Mouse (Mus musculus): ENCODE measurements around the gene Ap1b1. TPM values are rescaled to one million over a fixed set of nuclear protein-coding genes. Genes with fewer than 3 reads are reported as not detected.

The Ap1b1 gene
- polyA plus RNA-seq, 1 experiment from 2014 or later, result 46.3 TPM

GRCm38 (mm10) chr11:4995676-4996075, 9.1 kb downstream of the Ap1b1 start:
- H3K4me3 ChIP-seq (ENCODE audit: low read depth, low read length), result no peak overlapping the region
- H3K4me2 ChIP-seq (ENCODE audit: low read depth, low read length), result no peak overlapping the region
- no peaks in the 10 kb centered on the region for H3K27me3 ChIP-seq (ENCODE audit: insufficient read depth, low read length)
- H3K27ac ChIP-seq (ENCODE audit: low read depth), result no peak overlapping the region
- H3K9ac ChIP-seq (replicated peaks), result no peak overlapping the region
- no peaks in the 10 kb centered on the region for H3K9me3 ChIP-seq (ENCODE audit: low read length)
- ATAC-seq, result no peak
- WGBS (ENCODE audit: insufficient replicate concordance), result 88% methylated on average over 3 of the region's 3 CpGs
- H3K36me3 ChIP-seq (replicated peaks; ENCODE audit: insufficient read depth, low read length), result peaks cover 8% of the 10 kb centered on the region
- TF ChIP-seq CTCF (IDR thresholded peaks at IDR 0.05; ENCODE audit: low read depth), result no peak
- no peak for TF ChIP-seq EP300 (IDR thresholded peaks at IDR 0.05; ENCODE audit: low read depth)
- H3K4me1 ChIP-seq (ENCODE audit: insufficient read depth), result peaks cover 24% of the 10 kb centered on the region
- no peak for DNase-seq

DNA sequence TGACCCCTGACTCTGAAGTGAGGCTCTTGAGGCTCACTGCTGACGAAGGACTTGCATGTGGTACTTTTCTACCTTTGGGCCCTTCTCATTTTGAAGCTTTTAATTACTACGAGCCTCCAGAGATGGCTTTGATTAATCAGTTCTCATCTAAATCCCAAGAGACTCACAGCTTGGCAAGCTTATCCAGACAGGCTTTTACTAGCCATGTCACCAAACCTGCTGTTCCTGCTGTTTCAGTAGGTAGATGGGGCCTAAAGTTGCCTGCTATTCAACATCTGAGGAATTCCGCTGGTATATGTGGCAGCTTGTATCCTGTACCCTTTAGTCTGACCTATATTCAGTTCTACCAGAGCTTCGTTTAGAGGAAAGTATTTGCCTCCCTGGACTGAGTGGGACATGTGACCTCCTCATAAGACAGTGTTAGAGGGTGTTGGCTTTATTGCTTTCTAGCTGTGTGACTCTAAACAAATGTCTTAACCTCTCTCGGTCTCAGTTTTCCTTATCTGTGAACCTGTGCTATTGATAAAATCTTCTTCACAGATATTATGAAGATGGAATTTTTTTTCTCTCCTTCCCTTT, 10.1 kb downstream of the Ap1b1 start:
- H3K4me2 ChIP-seq (ENCODE audit: low read depth, low read length), result no peak overlapping the region
- H3K27me3 ChIP-seq (ENCODE audit: insufficient read depth, low read length), result no peaks in the 10 kb centered on the region
- peaks cover 11% of the 10 kb centered on the region for H3K36me3 ChIP-seq (replicated peaks; ENCODE audit: insufficient read depth, low read length)
- H3K9ac ChIP-seq (replicated peaks), result no peak overlapping the region
- TF ChIP-seq CTCF (IDR thresholded peaks at IDR 0.05; ENCODE audit: low read depth) (no peak), EP300 (IDR thresholded peaks at IDR 0.05; ENCODE audit: low read depth) (no peak)
- peaks cover 16% of the 10 kb centered on the region for H3K4me1 ChIP-seq (ENCODE audit: insufficient read depth)
- DNase-seq (no peak), ATAC-seq (no peak)
- no peaks in the 10 kb centered on the region for H3K9me3 ChIP-seq (ENCODE audit: low read length)
- H3K27ac ChIP-seq (ENCODE audit: low read depth), result no peak overlapping the region
- no peak overlapping the region for H3K4me3 ChIP-seq (ENCODE audit: low read depth, low read length)
- 81% methylated on average over 5 of the region's 5 CpGs for WGBS (ENCODE audit: insufficient replicate concordance)

DNA sequence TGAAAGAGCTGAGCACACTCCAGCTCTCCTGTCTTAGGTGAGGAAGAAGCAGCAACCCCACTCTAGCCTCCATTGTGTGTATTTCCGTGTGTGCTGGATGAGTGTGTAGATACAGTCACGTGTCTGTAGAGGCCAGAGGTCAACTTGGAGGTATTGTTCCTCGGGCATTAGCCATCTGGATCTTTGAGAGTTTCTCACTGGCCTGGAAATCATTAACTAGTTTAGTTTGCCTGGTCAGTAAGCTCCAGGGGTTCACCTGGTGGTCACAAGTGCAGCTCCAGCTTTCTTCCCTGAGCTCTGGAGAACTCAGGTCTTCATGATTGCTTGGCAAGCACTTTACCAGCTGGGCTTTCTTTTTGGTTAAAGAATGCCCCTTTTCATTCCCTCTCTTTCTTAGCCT, 11.7 kb downstream of the Ap1b1 start:
- Histone ChIP-seq H3K4me2 (ENCODE audit: low read depth, low read length) (peak overlapping the region; percentile 30; the same call in 1 of the 2 replicates), H3K9me3 (ENCODE audit: low read length) (no peaks in the 10 kb centered on the region)

GRCm38 (mm10) chr11:4998762-4999161, 12.1 kb downstream of the Ap1b1 start:
- 63% methylated on average over 1 of the region's 1 CpGs for WGBS (ENCODE audit: insufficient replicate concordance)
- Histone ChIP-seq H3K27me3 (ENCODE audit: insufficient read depth, low read length) (no peaks in the 10 kb centered on the region), H3K36me3 (replicated peaks; ENCODE audit: insufficient read depth, low read length) (peaks cover 18% of the 10 kb centered on the region), H3K27ac (ENCODE audit: low read depth) (0 out of 2 replicates have a peak overlapping the region, but pooled peaks have one; percentile 1), H3K4me3 (ENCODE audit: low read depth, low read length) (no peak overlapping the region), H3K4me2 (ENCODE audit: low read depth, low read length) (peak overlapping the region; percentile 30; the same call in 1 of the 2 replicates), H3K9ac (replicated peaks) (0 out of 2 replicates have a peak overlapping the region, but pooled peaks have one; percentile 3), H3K9me3 (ENCODE audit: low read length) (no peaks in the 10 kb centered on the region), H3K4me1 (ENCODE audit: insufficient read depth) (peaks cover 21% of the 10 kb centered on the region)
- no peak for TF ChIP-seq EP300 (IDR thresholded peaks at IDR 0.05; ENCODE audit: low read depth)
- TF ChIP-seq CTCF (IDR thresholded peaks at IDR 0.05; ENCODE audit: low read depth), result peak; percentile 23; the same call in 1 of the 2 replicates
- DNase-seq (no peak), ATAC-seq (no peak)

More for the DNA sequence above, 11.7 kb downstream of the Ap1b1 start:
- H3K27ac ChIP-seq (ENCODE audit: low read depth), result peak overlapping the region; percentile 26; the same call in 1 of the 2 replicates
- TF ChIP-seq EP300 (IDR thresholded peaks at IDR 0.05; ENCODE audit: low read depth), result no peak
- TF ChIP-seq CTCF (IDR thresholded peaks at IDR 0.05; ENCODE audit: low read depth), result 0 out of 2 replicates have a peak, but pooled peaks have one; percentile 2
- H3K4me1 ChIP-seq (ENCODE audit: insufficient read depth), result peaks cover 21% of the 10 kb centered on the region
- 52% methylated on average over 3 of the region's 3 CpGs for WGBS (ENCODE audit: insufficient replicate concordance)
- 0 out of 2 replicates have a peak overlapping the region, but pooled peaks have one; percentile 3 for H3K9ac ChIP-seq (replicated peaks)
- H3K27me3 ChIP-seq (ENCODE audit: insufficient read depth, low read length), result no peaks in the 10 kb centered on the region
- peaks cover 14% of the 10 kb centered on the region for H3K36me3 ChIP-seq (replicated peaks; ENCODE audit: insufficient read depth, low read length)
- H3K4me3 ChIP-seq (ENCODE audit: low read depth, low read length), result no peak overlapping the region
- ATAC-seq (peak; percentile 81), DNase-seq (no peak)

DNA sequence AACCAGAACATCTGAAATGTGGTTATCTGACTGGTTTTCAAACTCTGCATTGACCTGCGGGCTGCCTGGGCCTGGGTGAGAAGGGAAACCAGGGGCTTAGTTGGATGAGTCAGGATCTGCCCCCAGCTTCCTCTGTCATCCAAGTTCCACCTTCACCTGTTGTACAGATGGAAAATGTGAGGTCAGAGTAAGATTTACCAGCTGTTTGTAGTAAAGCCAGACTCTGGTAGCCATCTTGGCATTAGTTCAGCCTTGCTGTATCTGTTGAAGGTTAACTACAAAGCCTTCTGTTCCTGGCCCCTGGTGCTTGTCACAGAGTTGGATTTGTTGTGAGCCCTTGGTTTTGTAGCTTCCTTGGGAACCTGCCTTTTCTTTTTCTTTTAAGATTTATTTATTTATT, 13.6 kb downstream of the Ap1b1 start:
- DNase-seq (no peak), ATAC-seq (no peak)
- Histone ChIP-seq H3K36me3 (replicated peaks; ENCODE audit: insufficient read depth, low read length) (peaks cover 19% of the 10 kb centered on the region), H3K4me3 (ENCODE audit: low read depth, low read length) (no peak overlapping the region), H3K27ac (ENCODE audit: low read depth) (no peak overlapping the region), H3K4me1 (ENCODE audit: insufficient read depth) (peaks cover 26% of the 10 kb centered on the region), H3K9ac (replicated peaks) (no peak overlapping the region), H3K27me3 (ENCODE audit: insufficient read depth, low read length) (no peaks in the 10 kb centered on the region), H3K4me2 (ENCODE audit: low read depth, low read length) (no peak overlapping the region), H3K9me3 (ENCODE audit: low read length) (no peaks in the 10 kb centered on the region)
- 74% methylated on average over 1 of the region's 1 CpGs for WGBS (ENCODE audit: insufficient replicate concordance)
- no peak for TF ChIP-seq CTCF (IDR thresholded peaks at IDR 0.05; ENCODE audit: low read depth)

- Histone ChIP-seq H3K4me2 (ENCODE audit: low read depth, low read length) (peak overlapping the region; percentile 16; the same call in 1 of the 2 replicates), H3K4me3 (ENCODE audit: low read depth, low read length) (no peak overlapping the region), H3K9ac (replicated peaks) (no peak overlapping the region), H3K27ac (ENCODE audit: low read depth) (0 out of 2 replicates have a peak overlapping the region, but pooled peaks have one; percentile 9), H3K36me3 (replicated peaks; ENCODE audit: insufficient read depth, low read length) (peaks cover 17% of the 10 kb centered on the region), H3K27me3 (ENCODE audit: insufficient read depth, low read length) (no peaks in the 10 kb centered on the region), H3K9me3 (ENCODE audit: low read length) (no peaks in the 10 kb centered on the region), H3K4me1 (ENCODE audit: insufficient read depth) (peaks cover 33% of the 10 kb centered on the region)
- WGBS (ENCODE audit: insufficient replicate concordance), result 55% methylated on average over 4 of the region's 4 CpGs
- TF ChIP-seq CTCF (IDR thresholded peaks at IDR 0.05; ENCODE audit: low read depth), result no peak
- peak; percentile 85; the same call in 1 of the 2 replicates for TF ChIP-seq EP300 (IDR thresholded peaks at IDR 0.05; ENCODE audit: low read depth)
- DNase-seq, result no peak
- ATAC-seq, result peak; percentile 66
Measured at GRCm38 (mm10) chr11:5002826-5003225, 16.2 kb downstream of the Ap1b1 start.

All from liver, postnatal 0 days (tissue).